Mouse (Mus musculus) MN1 (cell line): ENCODE data around the gene Coq10b.
"Not testable (repeated sequence)": the region's sequence is repeated elsewhere in the genome, so short reads cannot be mapped to it uniquely, and the experiment has no call there.

Experiments
- DNase-seq: peaks from one replicate; pipeline ENCODE4 v3.0.0-alpha.2; 2016; ENCODE audit warnings: low spot score

The Coq10b gene

GRCm38 (mm10) chr1:55055322-55056115, 2.9 kb downstream of the Coq10b start:
- no peak for DNase-seq

- DNase-seq = not testable (repeated sequence)
Observed at GRCm38 (mm10) chr1:55058383-55058782, 5.8 kb downstream of the Coq10b start.

- no peak for DNase-seq
Observed at GRCm38 (mm10) chr1:55061099-55061498, 8.5 kb downstream of the Coq10b start.

GRCm38 (mm10) chr1:55061772-55062171, 9.2 kb downstream of the Coq10b start:
- no peak for DNase-seq

GRCm38 (mm10) chr1:55072328-55072727, 19.8 kb downstream of the Coq10b start:
- DNase-seq = not testable (repeated sequence)

GRCm38 (mm10) chr1:55074757-55075156, 22.2 kb downstream of the Coq10b start:
- no peak for DNase-seq

GRCm38 (mm10) chr1:55075652-55076394, 23.3 kb downstream of the Coq10b start:
- DNase-seq = no peak

- DNase-seq = no peak
Observed at GRCm38 (mm10) chr1:55076395-55076743, 23.8 kb downstream of the Coq10b start.

GRCm38 (mm10) chr1:55076849-55077516, 24.4 kb downstream of the Coq10b start:
- DNase-seq = no peak

- no peak for DNase-seq
Observed at GRCm38 (mm10) chr1:55079677-55080076, 27.1 kb downstream of the Coq10b start.

- DNase-seq = no peak
Observed at GRCm38 (mm10) chr1:55082106-55082505, 29.5 kb downstream of the Coq10b start.

- DNase-seq = no peak
Observed at GRCm38 (mm10) chr1:55085781-55086366, 33.3 kb downstream of the Coq10b start.

- no peak for DNase-seq
Observed at GRCm38 (mm10) chr1:55086868-55087400, 34.4 kb downstream of the Coq10b start.

GRCm38 (mm10) chr1:55087401-55087904, 34.9 kb downstream of the Coq10b start:
- peak; percentile 74 for DNase-seq

GRCm38 (mm10) chr1:55087932-55088610, 35.5 kb downstream of the Coq10b start, which contains the start of the genes Hspe1 and Hspd1:
Hspe1 (plus strand) TSS chr1:55088132.
Hspd1 (minus strand) TSS chr1:55088243.
- DNase-seq = peak; percentile 97

- no peak for DNase-seq
Observed at GRCm38 (mm10) chr1:55088611-55089497, 36.3 kb downstream of the Coq10b start.

GRCm38 (mm10) chr1:55089498-55090064, 37.0 kb downstream of the Coq10b start:
- DNase-seq = no peak

- no peak for DNase-seq
Observed at GRCm38 (mm10) chr1:55092056-55092455, 39.5 kb downstream of the Coq10b start.

- no peak for DNase-seq
Observed at GRCm38 (mm10) chr1:55092469-55092868, 39.9 kb downstream of the Coq10b start.
